Mouse (Mus musculus): Measurements from ENCODE around the gene Fras1.
A peak's percentile ranks its signal among the peaks of the same experiment; 100 is the strongest.

Fras1 gene

DNA sequence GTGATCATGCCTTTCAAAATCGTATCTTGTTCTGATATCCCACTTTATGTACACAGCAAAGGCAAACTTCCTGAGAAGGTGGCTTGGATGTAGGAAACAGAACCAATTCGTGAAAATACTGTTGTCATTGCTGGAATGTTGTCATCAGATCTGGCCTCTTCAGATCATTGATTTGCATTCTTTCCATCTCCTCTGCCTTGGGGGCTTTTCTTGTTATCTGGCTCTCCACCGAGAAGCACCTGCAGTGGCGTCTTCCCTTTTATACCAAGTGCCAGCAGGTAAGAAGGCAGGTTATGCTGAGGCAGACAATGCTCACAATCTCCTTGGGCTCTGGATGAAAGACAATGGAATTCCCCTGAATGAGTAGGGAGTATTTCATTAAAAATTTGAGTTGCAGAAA is 108.3 kb downstream of the Fras1 start:
- no peak for DNase-seq (ENCODE audit: low spot score)

DNA sequence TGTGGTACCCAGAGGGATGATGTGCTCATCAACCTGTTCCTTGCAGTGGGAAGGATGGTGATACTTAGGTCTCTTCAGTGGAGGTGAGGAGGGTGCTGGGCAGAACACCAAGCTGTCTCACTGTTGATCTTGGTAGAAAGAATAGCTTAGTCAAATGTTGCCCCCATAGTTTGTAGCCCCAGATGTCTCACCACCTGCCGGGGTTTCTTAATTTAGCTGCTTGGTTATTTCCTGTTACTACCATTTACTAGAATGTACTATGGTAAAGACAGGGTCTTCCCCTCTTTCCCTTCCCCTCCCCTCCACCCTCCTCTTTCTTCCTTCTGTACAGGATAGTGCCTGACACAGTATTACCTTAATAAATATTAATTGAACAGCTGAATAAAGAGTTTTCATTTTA is 118.7 kb downstream of the Fras1 start:
- no peak for DNase-seq (ENCODE audit: low spot score)

DNA sequence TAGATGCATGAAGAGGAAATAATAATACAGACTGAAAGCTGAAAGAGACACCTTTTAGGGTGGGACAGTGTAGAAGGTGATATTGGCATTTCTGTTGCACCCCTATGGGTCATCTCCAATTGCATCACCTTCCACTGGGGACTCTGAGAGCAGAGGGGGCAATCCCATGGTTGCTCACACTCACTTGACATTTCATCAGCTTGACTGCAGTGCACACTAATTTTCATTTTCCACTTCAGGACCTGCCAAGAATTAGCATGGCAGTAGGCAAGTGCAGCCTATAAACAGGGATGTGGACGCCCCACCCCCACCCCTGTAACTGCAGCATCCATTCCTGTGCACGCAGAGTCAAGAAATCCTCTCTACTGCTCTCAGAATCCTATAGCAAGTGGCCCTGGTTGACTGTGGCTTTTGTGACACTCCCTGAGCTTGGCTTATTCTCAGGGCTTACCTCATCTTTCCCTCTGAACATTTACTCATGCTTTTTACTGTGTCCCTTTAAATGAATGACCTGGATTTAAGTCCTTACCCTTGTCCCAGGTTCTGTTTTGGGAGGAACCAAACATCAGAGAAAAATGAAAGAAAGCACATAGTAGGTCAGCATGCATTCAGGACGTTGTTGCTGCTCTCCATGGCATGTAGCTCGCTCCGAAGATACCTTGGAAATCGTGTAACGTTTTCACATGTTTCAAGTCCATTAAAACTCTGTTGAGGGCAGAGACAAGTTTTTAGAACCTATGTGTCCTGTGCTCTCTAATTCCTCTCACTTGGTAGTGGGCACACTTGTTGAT is 120.9 kb downstream of the Fras1 start:
- DNase-seq (ENCODE audit: low spot score): no peak

DNA sequence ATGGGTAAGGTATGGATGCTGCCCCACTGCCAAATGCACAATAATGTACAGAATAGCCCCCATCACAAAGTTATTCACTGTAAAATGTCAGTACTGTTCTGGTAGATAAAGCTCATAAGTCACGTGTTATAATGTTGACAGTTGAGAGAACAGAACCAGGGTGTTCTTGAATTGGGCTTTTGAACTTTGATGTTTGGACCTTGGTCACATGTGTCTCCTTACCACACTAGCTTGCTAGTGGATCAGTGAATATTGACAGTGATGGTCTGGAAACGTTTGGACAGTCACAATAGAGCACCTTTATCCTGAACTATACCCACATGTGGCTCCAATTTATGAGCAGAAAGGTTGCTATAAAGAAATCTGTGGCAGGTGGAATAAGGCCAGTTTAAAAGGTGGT is 124.3 kb downstream of the Fras1 start:
- no peak for DNase-seq (ENCODE audit: low spot score)

DNA sequence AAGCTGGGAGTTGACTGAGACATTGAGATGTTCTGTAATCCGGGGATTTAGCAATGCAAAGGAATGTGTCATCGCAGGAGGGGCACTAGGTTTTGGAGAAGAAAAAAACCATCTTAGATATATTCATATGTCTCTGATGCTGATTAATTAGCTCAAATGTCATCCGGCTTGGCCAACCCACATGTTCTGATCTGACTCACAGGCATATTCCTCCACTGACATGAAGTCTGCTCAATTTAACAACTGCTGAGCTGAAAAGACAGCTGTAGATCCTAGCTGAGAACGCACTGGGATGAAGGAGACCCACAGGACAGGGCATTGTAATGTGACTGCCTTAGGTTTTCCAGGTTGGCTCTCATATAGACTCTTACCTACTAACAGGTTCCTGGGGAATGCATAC is 128.0 kb downstream of the Fras1 start:
- DNase-seq (ENCODE audit: low spot score): no peak

DNA sequence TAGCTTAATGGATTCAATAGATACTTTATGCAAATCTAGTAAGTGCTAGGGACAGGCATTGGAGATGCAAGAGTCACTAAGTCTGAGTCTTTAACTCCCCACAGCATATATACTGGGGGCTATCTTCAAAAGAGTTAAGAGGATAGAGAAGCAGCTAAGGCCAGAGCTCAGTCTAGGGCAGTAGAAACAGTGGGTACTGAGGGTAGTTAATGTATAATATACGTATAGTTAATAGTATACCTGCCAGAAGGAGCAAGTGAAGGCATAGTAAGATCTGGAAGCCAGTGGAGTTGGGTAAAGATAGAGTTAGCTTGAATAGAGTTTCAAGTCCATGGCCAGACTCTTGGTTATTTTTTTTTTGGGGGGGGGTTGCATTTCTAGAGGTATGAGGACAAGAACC is 128.6 kb downstream of the Fras1 start:
- peak; percentile 17 for DNase-seq (ENCODE audit: low spot score)

DNA sequence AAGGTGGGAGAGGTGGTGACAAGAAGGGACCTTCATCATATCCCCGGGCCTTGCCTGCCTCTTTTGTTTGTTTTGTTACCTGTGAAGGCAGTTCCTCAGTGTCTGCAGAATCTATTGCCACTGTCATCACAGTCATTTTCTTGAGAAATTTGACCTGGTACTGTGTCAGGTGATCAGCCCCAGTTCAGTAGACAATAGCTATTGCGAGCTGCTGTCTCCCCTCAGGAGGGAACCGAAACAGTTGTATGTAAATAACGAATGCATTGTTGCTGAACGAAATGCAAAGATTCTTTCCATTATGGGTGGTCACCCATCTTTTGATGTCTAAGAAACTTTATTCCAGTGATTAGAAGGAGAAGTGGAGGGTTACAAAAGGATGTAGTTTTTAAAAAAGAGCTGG is 137.2 kb downstream of the Fras1 start:
- DNase-seq (ENCODE audit: low spot score): no peak

DNA sequence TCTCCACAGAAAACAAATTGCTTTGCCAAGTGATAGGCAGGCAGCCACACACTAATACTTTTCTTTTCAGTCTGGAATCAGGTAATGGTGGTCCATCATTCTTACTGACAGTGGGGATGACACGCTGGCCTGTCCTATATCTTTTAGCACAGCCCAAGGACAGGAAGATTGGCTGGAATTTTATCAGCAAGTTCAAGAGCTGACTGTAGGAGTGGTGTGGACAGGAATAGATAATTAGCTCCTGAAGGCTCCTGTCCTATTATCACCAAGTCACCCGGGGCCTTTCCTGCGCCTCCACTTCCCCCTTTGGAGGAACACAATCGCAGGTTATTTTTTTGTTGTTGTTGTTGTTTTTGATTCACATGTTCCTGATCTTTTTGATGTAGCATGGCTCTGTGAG is 139.6 kb downstream of the Fras1 start:
- no peak for DNase-seq (ENCODE audit: low spot score)

DNA sequence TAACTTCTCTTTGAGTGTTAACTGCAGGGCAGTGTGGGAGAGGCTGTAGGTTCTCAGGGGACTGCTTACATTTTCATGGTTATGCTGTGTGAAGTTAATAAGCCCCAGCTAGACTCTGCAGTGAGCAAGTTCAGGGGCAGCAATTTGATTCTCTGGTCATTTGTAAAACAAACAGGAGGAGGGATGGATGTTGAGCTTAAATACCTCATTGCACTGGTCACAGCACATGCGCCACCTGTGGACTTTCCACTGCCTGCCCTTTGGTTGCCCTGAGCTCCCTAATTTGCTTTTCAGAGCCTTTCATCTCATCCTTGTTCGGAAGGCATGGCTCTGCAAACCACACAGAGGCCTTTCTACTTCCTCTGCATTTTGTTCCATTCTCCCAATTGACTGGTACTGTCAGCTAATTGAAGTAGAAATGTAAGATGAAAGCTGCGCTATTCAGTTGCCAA is 142.1 kb downstream of the Fras1 start:
- DNase-seq (ENCODE audit: low spot score): no peak

DNA sequence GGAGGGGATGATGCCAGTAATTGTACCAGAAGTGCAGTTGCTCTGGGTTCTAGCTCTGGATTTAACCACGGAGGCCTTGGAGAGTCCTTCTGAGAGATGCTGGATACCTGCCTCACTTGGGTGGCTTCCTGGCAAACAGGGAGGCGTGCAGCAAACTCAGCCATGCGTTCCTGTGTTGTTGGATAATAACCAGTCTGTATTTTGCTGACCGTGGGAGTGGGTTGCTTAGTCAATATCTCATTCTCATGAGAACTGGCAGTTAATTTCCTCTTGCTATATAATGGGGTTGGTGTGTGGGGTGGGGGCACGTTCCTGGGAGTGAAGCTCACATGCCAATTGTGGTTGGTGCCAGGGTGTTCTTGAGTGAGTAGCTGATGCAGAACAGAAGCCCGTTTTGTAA is 142.6 kb downstream of the Fras1 start:
- DNase-seq (ENCODE audit: low spot score): no peak

DNA sequence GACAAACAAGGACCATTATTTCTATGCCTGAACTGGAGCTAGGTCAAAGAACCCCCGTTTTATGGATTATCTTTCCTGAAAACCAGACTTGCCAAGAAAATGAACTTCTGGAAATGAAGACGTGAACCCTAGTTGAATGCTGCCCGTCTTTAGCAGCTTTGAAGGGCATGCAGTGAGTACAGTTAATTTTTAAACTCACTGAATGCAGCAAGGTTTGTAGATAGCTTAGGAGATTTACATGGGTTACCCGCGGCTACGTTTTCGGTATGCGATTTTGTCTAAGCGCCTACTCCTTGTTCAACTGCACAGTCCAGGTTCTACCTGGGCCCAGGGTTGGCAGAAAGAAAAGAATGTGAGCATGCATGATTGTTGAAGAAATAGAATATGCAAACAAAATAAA is 147.8 kb downstream of the Fras1 start:
- no peak for DNase-seq (ENCODE audit: low spot score)

DNA sequence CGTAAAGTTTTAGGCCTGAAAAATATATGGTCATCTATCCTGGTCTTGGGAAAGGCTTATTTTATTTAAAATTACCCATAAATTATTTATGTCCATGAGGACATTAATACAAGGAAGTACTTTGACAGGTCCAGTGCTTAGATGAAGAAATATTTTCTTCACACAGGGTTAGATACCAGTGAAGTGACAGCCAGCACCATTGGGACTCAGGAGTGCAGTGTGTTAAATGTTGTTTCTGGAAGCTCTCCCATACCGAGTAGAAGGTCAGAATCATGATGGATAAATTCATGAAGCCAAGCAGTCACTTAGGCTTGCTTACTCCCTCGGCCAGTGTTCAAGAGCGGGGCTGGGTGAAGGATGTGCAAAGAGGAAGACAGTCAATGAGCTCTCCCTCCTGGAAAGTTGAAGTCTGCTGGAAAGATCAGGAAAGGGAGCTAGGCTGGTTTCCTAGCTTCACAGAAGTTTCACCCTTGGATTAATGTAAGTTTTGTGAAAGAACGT is 149.2 kb downstream of the Fras1 start:
- DNase-seq (ENCODE audit: low spot score): no peak

DNA sequence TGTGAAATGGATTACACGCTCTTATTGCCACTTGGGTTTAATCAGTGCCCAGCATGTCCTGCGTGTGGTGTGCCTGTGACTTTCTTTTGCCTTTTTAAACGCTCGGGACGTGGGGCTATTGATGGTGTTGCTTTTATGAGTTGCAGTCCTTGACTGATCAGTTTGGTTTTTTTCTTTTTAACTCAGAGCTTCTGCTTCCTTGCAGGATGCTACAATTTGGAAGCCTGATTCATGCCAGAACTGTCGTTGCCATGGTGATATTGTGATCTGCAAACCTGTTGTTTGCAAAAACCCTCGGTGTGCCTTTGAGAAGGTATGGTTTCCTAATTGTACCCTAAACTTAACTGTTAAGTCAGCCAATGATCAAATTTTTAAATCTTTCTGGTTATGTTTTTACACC is 154.5 kb downstream of the Fras1 start:
- no peak for DNase-seq (ENCODE audit: low spot score)

DNA sequence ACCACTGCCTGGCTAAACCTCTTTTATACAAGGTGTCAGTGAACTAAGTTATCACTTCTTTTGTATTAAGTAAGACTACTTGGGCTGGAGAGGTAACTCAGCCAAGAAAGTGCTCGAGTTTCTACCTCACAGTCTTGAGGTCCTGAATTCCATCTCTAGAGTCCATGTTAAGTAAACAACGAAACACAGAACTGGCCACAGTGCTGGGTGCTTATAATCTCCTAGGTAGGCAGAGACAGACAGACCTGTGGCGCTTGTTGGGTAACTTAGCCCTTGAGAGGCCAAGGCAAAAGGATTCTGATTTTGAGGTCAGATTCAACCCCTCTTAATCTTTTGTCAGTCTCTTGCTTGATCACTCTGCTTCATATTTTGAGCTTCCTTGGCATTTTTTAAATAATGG is 156.8 kb downstream of the Fras1 start:
- no peak for DNase-seq (ENCODE audit: low spot score)

DNA sequence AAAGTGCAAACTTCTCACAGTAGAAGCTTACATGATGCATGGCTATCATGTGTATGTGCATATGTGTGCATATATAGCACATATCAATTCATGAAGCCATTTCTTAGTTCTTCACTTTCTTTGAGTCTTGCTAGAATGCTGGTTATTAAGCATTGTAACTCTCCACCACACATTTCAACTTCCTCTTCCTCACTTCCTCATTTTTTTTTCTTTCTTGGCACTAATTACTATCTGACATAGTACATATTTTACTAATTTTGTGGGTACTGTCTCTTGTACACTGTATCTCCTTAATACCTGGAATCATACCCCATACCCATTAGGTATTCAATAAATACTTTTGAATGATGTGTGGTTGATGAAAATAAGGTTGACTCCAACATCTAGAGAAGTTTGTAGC is 158.2 kb downstream of the Fras1 start:
- DNase-seq (ENCODE audit: low spot score): no peak

DNA sequence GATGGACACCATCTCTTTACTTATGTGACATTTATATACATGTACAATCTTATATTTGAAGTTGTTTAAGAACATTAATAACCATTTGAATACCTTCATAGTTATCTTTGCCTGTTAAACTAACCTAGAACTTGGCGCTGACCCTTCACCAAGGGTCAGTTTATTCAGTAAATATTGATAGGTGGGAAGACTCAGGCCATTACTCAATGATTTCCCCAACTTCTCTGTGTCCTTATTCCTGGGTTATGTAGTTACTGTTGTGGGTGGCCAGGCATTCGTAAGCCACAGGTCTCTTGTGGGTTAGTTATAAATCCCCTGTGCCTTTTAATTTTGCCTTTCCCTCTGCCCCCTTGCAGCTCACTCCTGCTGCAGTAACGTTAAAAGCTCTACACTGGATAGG is 162.8 kb downstream of the Fras1 start:
- no peak for DNase-seq (ENCODE audit: low spot score)

DNA sequence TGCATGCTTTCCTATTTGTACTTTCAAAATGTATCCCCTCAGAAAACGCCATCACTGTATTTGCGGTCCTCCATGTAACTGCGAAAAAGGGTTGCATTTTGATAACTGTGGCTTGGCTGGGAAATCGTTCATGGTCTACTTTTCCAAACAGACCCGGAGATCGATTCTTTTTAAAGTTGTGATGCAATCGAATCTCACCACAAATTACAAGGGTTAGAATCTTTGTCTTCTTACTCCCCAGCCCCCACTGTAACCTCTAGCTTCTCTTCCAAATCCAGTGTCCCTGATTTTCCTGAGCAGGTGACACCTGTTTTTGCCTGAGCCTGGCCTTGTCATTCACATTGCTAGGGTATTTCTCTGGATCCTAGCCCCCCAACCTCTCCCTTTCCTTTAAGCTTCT is 163.2 kb downstream of the Fras1 start:
- DNase-seq (ENCODE audit: low spot score): no peak

DNA sequence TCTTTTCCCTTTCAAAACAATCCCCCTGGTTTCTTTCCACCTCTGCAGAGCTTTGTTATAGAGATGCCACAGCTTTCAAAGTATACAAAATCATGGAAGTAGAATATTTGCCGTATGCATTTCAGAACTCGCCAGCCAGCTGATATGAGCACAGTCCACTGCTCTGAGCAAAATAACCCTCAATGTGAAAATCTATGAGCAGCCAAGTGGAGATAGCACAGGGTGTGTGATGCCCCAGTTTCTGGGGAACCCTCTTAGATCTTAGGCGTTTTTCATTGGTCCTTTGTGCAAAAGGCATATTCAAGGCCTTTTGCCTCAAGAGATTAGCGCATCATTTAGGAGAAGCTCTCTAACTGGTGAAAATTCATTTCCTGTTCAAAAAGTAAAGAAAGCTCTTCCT is 170.4 kb downstream of the Fras1 start:
- DNase-seq (ENCODE audit: low spot score): no peak

DNA sequence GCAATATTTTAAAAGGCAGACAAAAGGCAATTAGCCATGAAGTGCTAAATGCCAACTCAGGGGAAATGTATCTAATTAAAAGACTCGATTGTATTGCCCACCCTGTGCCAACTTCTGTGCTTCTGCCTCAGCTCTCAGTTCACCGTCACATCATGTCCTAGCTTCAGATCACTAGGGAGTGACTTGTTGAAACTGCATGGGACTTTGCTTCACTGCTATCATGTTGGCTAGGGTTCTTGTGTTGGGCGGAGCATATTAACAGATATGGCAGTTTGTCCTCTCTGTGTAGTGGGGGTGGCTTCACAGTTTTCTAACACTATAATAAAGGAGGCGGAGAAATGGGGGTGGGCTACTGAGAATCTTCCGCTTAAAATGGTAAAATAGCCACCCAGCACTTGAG is 172.2 kb downstream of the Fras1 start:
- no peak for DNase-seq (ENCODE audit: low spot score)

DNA sequence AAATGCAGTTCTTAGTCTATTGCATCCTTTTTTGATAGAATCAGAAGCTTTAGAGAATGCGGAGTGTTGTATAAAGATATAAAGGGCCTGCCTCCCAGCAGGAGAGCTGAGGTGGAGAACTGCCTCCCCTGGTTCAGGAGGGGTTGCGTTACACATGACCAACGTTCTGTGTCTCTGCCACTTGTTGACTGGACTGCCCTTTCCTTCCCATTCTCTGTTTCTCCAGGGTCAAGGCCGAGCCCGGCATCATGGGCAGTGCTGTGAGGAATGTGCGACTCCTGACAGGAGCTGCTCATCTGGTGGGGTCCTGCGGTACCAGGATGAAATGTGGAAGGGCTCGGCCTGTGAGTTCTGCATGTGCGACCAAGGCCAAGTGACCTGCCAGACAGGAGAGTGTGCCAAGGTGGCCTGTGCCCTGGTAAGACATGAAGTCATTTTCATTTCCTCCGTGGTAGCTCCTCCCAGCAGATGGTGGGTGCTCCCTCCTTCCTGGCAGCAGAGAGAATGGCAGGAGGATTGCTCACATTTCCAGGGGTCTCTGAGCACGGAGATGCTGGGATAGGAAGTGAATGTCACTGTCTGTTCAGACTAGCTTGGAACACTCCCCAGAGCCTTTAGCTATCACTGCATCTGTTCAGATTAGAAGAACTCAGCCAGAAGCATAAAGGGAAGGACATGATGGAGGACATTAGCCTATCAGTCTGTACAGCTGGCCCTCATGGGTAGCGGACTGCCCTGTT is 181.4 kb downstream of the Fras1 start:
- DNase-seq (ENCODE audit: low spot score): no peak

DNA sequence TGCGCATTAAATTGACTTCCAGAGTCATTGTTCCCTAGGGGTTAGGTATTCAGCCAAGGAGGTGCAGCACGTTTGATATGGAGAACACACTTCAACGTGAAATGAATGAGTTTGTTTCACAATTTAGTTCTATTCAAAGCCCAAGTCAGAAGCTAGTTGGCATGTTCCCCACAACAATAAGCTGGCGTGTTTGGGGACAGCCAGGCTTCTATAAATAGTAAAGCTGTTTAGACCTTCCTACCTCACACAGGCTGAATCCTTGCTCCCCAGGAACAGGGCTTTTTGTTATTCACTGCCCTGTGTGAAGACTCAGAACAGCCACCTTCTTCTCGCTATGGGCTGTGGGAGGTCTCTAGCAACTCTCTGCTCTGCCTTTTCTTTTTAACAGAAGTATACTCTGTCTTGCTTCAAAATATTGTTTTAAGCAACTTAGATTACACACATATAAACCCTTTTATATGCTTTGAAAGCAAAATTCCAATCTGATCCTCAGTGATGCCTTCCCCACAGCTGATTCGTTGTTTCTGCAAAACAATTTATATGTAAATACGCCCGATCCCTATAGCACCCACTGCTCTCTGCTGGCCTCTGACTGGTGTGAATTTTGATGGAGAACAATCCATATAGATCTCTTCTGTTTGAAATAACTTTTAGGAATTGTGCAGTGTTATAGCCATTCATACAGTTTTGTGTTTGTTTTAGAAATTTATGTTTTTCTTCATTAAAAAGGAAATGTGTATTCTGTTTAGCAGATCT is 184.5 kb downstream of the Fras1 start:
- no peak for DNase-seq (ENCODE audit: low spot score)

DNA sequence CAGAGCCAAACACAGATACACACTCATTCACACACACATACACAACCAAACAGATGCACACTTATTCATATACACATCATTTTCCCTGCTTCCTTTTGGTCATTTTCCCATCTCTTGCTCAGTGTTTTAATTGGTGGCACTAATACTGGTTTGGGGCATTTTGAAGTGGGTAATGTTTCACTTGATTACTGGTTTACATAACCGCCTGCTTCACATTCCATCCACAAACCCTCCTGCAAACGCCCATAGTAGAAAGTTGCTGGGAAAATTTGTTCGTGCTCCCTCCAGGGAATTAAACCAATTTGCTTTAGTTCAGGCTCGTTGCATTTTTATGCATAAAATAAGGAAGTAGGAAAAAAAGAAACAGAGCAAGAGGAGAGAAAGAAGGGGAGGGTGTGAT is 200.8 kb downstream of the Fras1 start:
- DNase-seq (ENCODE audit: low spot score): no peak

DNA sequence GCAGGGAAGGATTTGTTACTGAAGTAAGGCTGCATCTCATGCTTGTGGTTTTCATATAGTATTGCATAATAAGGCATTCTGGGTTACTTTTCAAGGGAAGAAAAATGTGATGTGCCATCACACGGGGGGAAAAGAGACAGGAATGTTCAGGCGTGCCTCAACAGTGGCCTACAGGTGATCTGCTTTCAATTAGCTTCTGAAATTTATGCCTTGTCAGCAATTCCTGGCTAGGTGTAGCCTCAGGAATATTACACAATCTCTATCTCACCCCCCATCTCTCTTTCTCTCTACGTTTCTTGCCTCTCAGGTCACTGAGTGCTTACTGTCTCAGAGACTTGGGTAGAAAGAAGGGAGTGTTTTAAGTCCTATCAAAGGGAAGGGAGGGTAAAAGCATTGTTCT is 204.9 kb downstream of the Fras1 start:
- no peak for DNase-seq (ENCODE audit: low spot score)
